Mouse (Mus musculus) hindbrain, embryonic 13.5 days (tissue): ENCODE data around the gene H2al1d. TPM values are rescaled to one million over a fixed set of nuclear protein-coding genes. Genes with fewer than 3 reads are reported as not detected.
"Not testable (repeated sequence)": the region's sequence is repeated elsewhere in the genome, so short reads cannot be mapped to it uniquely, and the experiment has no call there.

ENCODE experiments used
- ATAC-seq: fragments of 200-750 bp; cut with Nextera tagmentation; 2 replicates; pipeline ENCODE4 v1.8.0; 2017; ENCODE audit warnings: moderate TSS enrichment; ENCODE audit not compliant: low FRiP score
- H3K27ac ChIP-seq: fragments of 300-500 bp; sonication (generic); 2 replicates; pipeline ENCODE4 v1.5.1; 2015; ENCODE audit warnings: inconsistent platforms, mild to moderate bottlenecking, moderate library complexity
- H3K27me3 ChIP-seq: fragments of 300-500 bp; sonication (generic); 2 replicates; pipeline ENCODE4 v1.6.1; 2015; ENCODE audit warnings: mild to moderate bottlenecking, inconsistent platforms
- H3K36me3 ChIP-seq: fragments of 300-500 bp; sonication (generic); 2 replicates; pipeline ENCODE4 v1.6.1; 2015; ENCODE audit warnings: mild to moderate bottlenecking, inconsistent platforms
- H3K4me1 ChIP-seq: fragments of 300-500 bp; sonication (generic); replicated peaks from 2 replicates; pipeline ENCODE4 v1.6.1; 2015; ENCODE audit warnings: inconsistent platforms
- H3K4me2 ChIP-seq: fragments of 300-500 bp; sonication (generic); 2 replicates; pipeline ENCODE4 v1.6.1; 2015; ENCODE audit warnings: inconsistent platforms, mild to moderate bottlenecking, moderate library complexity
- H3K4me3 ChIP-seq: fragments of 300-500 bp; sonication (generic); 2 replicates; pipeline ENCODE4 v1.5.1; 2015; ENCODE audit warnings: mild to moderate bottlenecking, inconsistent platforms
- H3K9ac ChIP-seq: fragments of 300-500 bp; sonication (generic); 2 replicates; pipeline ENCODE4 v1.6.1; 2015; ENCODE audit warnings: mild to moderate bottlenecking, inconsistent platforms
- H3K9me3 ChIP-seq: fragments of 300-500 bp; sonication (generic); 2 replicates; pipeline ENCODE4 v1.6.1; 2016; ENCODE audit warnings: inconsistent platforms
- WGBS: fragments of 180-500 bp; shearing (Covaris S2); methylation state at CpG from one replicate; pipeline ENCODE4 v1.1.7; 2015; 5-methylcytosine and 5-hydroxymethylcytosine counted together
- polyA plus RNA-seq: library from polyadenylated mRNA; unstranded; fragments of >200 nt; fragmentation: Nextera tagmentation; extraction: Ambion mirVana; gene quantifications from 2 replicates; pipeline ENCODE4 v1.2.1, GENCODE M21; 2015

Gene H2al1d
- polyA plus RNA-seq = not detected in 2 replicates

GRCm38 (mm10) chrX:11308524-11308923, at the start of gene H2al1d:
Gene H2al1d (plus strand): TSS chrX:11308824.
- not testable (repeated sequence) for H3K4me3 ChIP-seq, H3K4me1 ChIP-seq, H3K36me3 ChIP-seq, H3K4me2 ChIP-seq, H3K9me3 ChIP-seq, ATAC-seq, H3K27ac ChIP-seq, H3K27me3 ChIP-seq, H3K9ac ChIP-seq
- WGBS = no CpG with 5 or more reads among the region's 6 CpGs

GRCm38 (mm10) chrX:11264918-11265317, 43.7 kb upstream of the H2al1d start:
- Histone ChIP-seq H3K27me3 (no peaks in the 10 kb centered on the region; the same call in 1 of the 2 replicates), H3K27ac (no peak overlapping the region), H3K9me3 (no peaks in the 10 kb centered on the region), H3K9ac (no peak overlapping the region), H3K4me1 (no peaks in the 10 kb centered on the region), H3K4me3 (no peak overlapping the region), H3K4me2 (no peak overlapping the region), H3K36me3 (no peaks in the 10 kb centered on the region)
- WGBS = 76% methylated on average over 8 of the region's 8 CpGs
- ATAC-seq = no peak

GRCm38 (mm10) chrX:11267791-11268190, 40.8 kb upstream of the H2al1d start:
- H3K9me3 ChIP-seq = no peaks in the 10 kb centered on the region
- no peaks in the 10 kb centered on the region for H3K4me1 ChIP-seq
- H3K36me3 ChIP-seq = no peaks in the 10 kb centered on the region
- H3K27me3 ChIP-seq = no peaks in the 10 kb centered on the region; the same call in 1 of the 2 replicates
- H3K4me2 ChIP-seq = no peak overlapping the region
- H3K9ac ChIP-seq = no peak overlapping the region
- H3K27ac ChIP-seq = no peak overlapping the region
- WGBS = 73% methylated on average over 7 of the region's 7 CpGs
- no peak for ATAC-seq
- no peak overlapping the region for H3K4me3 ChIP-seq

GRCm38 (mm10) chrX:11269074-11269473, 39.5 kb upstream of the H2al1d start:
- WGBS = 78% methylated on average over 3 of the region's 3 CpGs
- Histone ChIP-seq H3K27ac (no peak overlapping the region), H3K27me3 (no peaks in the 10 kb centered on the region; the same call in 1 of the 2 replicates), H3K9ac (no peak overlapping the region), H3K4me2 (no peak overlapping the region), H3K4me1 (no peaks in the 10 kb centered on the region), H3K4me3 (no peak overlapping the region), H3K9me3 (no peaks in the 10 kb centered on the region), H3K36me3 (no peaks in the 10 kb centered on the region)
- no peak for ATAC-seq

GRCm38 (mm10) chrX:11273190-11273589, 35.4 kb upstream of the H2al1d start:
- ATAC-seq = no peak
- Histone ChIP-seq H3K4me1 (no peaks in the 10 kb centered on the region), H3K27ac (no peak overlapping the region), H3K9me3 (no peaks in the 10 kb centered on the region), H3K36me3 (no peaks in the 10 kb centered on the region), H3K4me2 (no peak overlapping the region), H3K9ac (no peak overlapping the region), H3K4me3 (no peak overlapping the region), H3K27me3 (peaks cover 7% of the 10 kb centered on the region; the same call in 1 of the 2 replicates)
- WGBS = 81% methylated on average over 3 of the region's 3 CpGs

- Histone ChIP-seq H3K4me3 (no peak overlapping the region), H3K27ac (no peak overlapping the region), H3K9ac (no peak overlapping the region), H3K27me3 (peaks cover 7% of the 10 kb centered on the region; the same call in 1 of the 2 replicates), H3K9me3 (no peaks in the 10 kb centered on the region), H3K4me2 (no peak overlapping the region), H3K36me3 (no peaks in the 10 kb centered on the region), H3K4me1 (no peaks in the 10 kb centered on the region)
- 74% methylated on average over 6 of the region's 6 CpGs for WGBS
- ATAC-seq = no peak
These were observed 31.5 kb upstream of the H2al1d start for GRCm38 (mm10) chrX:11277083-11277482.

- 68% methylated on average over 2 of the region's 2 CpGs for WGBS
- Histone ChIP-seq H3K27ac (no peak overlapping the region), H3K9ac (no peak overlapping the region), H3K4me1 (no peaks in the 10 kb centered on the region), H3K9me3 (no peaks in the 10 kb centered on the region), H3K4me3 (no peak overlapping the region), H3K27me3 (peaks cover 7% of the 10 kb centered on the region; the same call in 1 of the 2 replicates), H3K36me3 (no peaks in the 10 kb centered on the region), H3K4me2 (no peak overlapping the region)
- ATAC-seq = no peak
These were observed 27.9 kb upstream of the H2al1d start for GRCm38 (mm10) chrX:11280741-11281140.

GRCm38 (mm10) chrX:11288306-11288882, 20.2 kb upstream of the H2al1d start:
- no peak overlapping the region for H3K4me3 ChIP-seq
- H3K9ac ChIP-seq = no peak overlapping the region
- H3K27ac ChIP-seq = no peak overlapping the region
- no peak for ATAC-seq
- H3K4me1 ChIP-seq = no peaks in the 10 kb centered on the region
- WGBS = 78% methylated on average over 14 of the region's 14 CpGs
- no peaks in the 10 kb centered on the region for H3K9me3 ChIP-seq
- H3K36me3 ChIP-seq = no peaks in the 10 kb centered on the region
- H3K4me2 ChIP-seq = no peak overlapping the region
- peaks cover 11% of the 10 kb centered on the region; the same call in 1 of the 2 replicates for H3K27me3 ChIP-seq

GRCm38 (mm10) chrX:11289244-11289643, 19.4 kb upstream of the H2al1d start:
- H3K9me3 ChIP-seq = no peaks in the 10 kb centered on the region
- no peak overlapping the region for H3K27ac ChIP-seq
- WGBS = 59% methylated on average over 4 of the region's 4 CpGs
- H3K27me3 ChIP-seq = peaks cover 11% of the 10 kb centered on the region; the same call in 1 of the 2 replicates
- no peak overlapping the region for H3K9ac ChIP-seq
- no peak for ATAC-seq
- H3K4me2 ChIP-seq = no peak overlapping the region
- no peaks in the 10 kb centered on the region for H3K36me3 ChIP-seq
- H3K4me1 ChIP-seq = no peaks in the 10 kb centered on the region
- H3K4me3 ChIP-seq = no peak overlapping the region

GRCm38 (mm10) chrX:11298957-11299356, 9.7 kb upstream of the H2al1d start, which contains the start of gene H2al1a:
Gene H2al1a (plus strand): TSS chrX:11299257.
- H3K9me3 ChIP-seq, ATAC-seq, H3K4me1 ChIP-seq, H3K4me3 ChIP-seq, H3K4me2 ChIP-seq, H3K27ac ChIP-seq, H3K27me3 ChIP-seq, H3K9ac ChIP-seq, H3K36me3 ChIP-seq: not testable (repeated sequence)
- WGBS = no CpG with 5 or more reads among the region's 3 CpGs

- H3K27ac ChIP-seq, H3K36me3 ChIP-seq, H3K9me3 ChIP-seq: not testable (repeated sequence)
These were observed 6.5 kb upstream of the H2al1d start, which contains the start of gene H2al1b for GRCm38 (mm10) chrX:11302132-11302531. Gene H2al1b (plus strand): TSS chrX:11302432.

GRCm38 (mm10) chrX:11305355-11305754, 3.3 kb upstream of the H2al1d start, which contains the start of gene H2al1c:
Gene H2al1c (plus strand): TSS chrX:11305655.
- not testable (repeated sequence) for H3K9ac ChIP-seq, H3K4me1 ChIP-seq, ATAC-seq, H3K36me3 ChIP-seq, H3K27ac ChIP-seq, H3K9me3 ChIP-seq, H3K4me2 ChIP-seq, H3K4me3 ChIP-seq, H3K27me3 ChIP-seq
- WGBS = 100% methylated on average over 1 of the region's 6 CpGs

More at GRCm38 (mm10) chrX:11302132-11302531, 6.5 kb upstream of the H2al1d start, which contains the start of gene H2al1b:
- not testable (repeated sequence) for H3K4me2 ChIP-seq, H3K4me3 ChIP-seq, H3K9ac ChIP-seq, H3K27me3 ChIP-seq, H3K4me1 ChIP-seq, ATAC-seq
- WGBS = 89% methylated on average over 1 of the region's 3 CpGs

GRCm38 (mm10) chrX:11311634-11312033, 3.0 kb downstream of the H2al1d start, which contains the start of gene H2al1e:
Gene H2al1e (plus strand): TSS chrX:11311934.
- ATAC-seq, H3K4me3 ChIP-seq, H3K27me3 ChIP-seq, H3K4me2 ChIP-seq, H3K4me1 ChIP-seq, H3K9me3 ChIP-seq, H3K27ac ChIP-seq, H3K36me3 ChIP-seq, H3K9ac ChIP-seq: not testable (repeated sequence)
- no CpG with 5 or more reads among the region's 3 CpGs for WGBS
